Mouse (Mus musculus): Measurements from ENCODE around the gene Flrt2.

DNA sequence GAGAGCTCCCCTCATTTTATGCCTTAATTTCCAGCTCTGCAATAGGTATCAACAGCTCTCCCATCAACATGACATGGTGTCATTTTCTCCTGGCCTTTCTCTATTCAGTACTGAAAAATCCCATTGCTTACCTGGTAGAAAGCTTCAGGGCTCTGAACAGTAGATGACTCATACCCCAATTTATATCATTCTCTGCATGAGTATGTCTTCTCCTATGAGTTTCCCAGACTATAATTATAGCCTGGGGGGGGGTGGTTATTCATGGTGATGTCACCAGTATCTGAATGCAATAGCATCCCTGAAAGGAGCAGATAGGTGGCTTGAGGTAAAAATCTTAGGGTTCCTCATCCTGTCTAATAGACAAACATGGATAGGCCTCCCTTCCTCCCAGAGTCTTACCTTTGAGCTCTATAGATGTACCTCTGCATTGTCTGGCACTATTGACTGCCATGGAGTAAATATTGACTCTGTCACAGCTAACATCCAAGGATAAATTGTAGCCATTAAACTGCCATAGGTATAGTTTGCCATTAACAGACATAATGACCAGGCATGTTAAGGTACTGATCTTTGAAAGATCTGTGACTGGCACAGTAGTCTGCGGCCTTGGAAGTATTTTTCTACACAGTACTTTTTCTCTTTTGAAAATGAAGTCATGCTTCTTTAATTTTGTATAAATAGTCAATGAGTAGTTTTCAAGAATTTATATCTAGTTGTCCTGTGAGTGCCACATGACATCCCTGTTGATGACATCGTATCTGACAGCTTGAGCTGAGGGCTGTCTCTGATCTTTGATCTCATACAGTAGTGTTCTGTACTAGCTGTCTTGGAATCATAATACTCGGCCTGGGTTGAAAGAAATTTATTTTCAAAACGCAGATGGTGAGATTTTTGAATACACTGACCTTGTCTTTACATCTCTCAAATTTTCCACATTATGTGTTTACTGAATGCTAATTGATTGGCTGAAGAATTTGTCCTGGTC is 39.6 kb upstream of the Flrt2 start:
- no peak for TF ChIP-seq POLR2A (IDR thresholded peaks at IDR 0.05; ENCODE audit: control insufficient read depth, extremely low read depth, insufficient read depth, low read length, poor library complexity)
- no peak for TF ChIP-seq CTCF (IDR thresholded peaks at IDR 0.05; ENCODE audit: borderline replicate concordance, control insufficient read depth, extremely low read depth, insufficient read depth, low read length, poor library complexity)

Data from thymus, adult 2 months (tissue).